Mouse (Mus musculus) embryo, embryonic 11.5 days (tissue): ENCODE results near the gene Adgrb3.
"Not testable (repeated sequence)": the region's sequence is repeated elsewhere in the genome, so short reads cannot be mapped to it uniquely, and the experiment has no call there.

ENCODE experiments used
- DNase-seq: peaks from one replicate; pipeline ENCODE4 v3.0.0-alpha.2; 2012; ENCODE audit warnings: low read depth, low spot score

Gene Adgrb3

DNA sequence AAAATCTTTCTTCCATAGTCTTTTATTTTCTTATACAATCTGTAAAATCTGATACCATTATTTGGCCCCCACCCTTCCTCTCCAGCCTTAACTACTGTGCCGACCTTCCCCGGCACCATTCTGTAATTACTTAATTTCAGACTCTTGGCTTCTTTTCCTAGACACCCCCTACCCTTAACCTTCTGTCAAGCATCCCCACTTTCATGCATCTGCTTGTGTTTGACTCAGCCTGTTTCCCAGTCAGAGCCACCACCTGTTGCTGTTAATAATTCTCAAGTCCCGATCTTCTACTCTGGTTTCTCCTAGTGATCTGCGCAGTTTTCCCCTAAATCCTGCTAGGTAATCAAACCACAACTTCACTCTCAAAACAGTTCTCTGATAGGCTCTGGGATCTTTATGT lies 83.9 kb downstream of the Adgrb3 start:
- no peak for DNase-seq

DNA sequence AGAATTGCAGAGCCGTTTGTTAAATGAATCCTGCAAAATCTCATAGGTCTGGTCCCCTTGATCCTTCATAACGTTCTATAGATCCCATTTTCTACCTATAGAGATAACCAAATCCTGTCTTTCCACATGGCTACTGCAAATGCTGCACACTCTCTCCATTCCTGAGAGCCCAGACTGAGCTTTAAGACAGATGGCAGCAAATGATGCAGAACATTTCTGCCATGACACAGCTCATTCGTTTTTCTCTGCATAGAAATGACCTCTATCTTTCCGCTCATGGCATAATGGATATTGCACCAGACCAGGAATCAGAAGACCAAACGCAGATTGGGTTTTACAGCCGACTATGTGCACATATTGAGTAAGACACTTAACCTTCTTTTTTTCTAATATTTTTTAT lies 84.8 kb downstream of the Adgrb3 start:
- no peak for DNase-seq

DNA sequence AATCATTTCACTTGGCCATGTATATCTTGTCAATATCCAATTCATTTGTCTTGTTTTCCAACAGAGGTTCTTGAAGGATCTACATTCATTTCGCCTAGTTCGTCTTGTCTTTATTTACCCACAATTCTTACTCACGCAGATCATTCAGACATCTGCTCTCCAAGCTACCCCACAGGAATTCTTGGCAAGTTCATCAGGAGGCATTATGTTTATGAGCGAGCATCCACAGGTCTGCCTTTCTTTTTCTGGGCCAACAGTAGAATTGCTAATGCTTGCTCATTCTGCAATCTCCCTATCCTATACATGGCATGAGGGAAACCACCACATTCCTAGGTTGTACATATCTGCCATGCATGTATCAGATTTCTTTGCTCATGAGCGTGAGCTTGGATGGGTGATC lies 99.7 kb downstream of the Adgrb3 start:
- DNase-seq: no peak

DNA sequence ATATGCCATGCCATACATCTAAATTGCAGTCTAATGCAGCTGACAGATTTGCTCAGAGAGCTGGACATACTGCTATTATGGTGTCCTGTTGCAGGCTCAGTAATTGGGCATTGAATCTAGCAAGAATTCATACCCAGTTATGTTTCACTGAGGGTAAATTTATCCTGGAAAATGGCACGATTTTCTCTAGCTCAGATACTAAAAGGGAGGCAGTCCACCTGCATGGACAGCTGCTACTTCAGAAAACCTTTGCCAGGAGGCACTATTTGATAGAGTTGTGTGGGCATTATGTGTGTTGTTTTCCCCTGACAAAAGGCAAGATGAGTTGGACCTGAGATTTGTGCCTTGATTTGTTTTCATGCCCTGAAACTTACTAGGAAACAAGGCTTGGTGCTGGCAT lies 118.0 kb downstream of the Adgrb3 start:
- no peak for DNase-seq

DNA sequence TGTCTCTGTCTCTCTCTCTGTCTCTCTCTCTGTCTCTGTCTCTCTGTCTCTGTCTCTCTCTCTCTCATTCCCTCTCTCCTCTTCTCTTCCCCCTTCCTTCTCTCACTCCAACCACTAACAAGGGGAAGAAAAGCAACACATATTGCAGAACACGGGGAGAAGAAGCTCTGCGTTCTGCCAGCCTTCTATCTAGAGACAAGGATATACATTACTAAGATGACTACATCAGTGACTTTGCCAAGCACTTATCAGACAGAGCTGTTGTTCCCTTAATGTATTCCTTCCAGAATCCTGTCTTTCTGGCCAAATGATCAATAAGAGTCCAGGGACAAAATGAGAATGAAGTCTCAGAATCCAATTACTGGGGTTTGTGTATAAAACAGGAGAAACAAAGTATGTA lies 123.2 kb downstream of the Adgrb3 start:
- no peak for DNase-seq

DNA sequence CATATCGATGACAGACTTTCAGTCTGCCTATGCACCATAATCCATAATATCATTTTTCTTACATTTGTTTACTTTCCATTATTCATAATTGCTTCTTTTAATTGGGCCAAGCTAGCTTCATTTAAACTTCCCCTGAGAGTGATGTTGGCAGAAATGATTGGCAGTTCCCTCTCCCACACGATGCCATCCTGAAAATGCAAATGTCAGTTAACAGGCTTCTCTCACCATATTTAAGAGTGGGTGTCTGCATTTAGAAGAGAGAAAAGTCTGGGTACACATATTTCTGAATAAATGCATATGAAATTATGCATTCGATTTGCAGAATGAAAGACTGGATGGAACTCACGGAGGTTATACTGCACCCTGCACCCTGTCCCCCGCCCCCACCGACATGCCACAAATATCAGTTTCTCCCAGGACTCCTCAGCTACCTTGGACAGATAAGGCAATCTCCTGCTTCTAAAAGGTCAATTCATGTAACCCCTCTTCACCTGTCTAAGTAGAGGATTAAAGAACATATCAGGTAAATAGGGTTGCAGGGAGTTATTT lies 130.7 kb downstream of the Adgrb3 start:
- no peak for DNase-seq

DNA sequence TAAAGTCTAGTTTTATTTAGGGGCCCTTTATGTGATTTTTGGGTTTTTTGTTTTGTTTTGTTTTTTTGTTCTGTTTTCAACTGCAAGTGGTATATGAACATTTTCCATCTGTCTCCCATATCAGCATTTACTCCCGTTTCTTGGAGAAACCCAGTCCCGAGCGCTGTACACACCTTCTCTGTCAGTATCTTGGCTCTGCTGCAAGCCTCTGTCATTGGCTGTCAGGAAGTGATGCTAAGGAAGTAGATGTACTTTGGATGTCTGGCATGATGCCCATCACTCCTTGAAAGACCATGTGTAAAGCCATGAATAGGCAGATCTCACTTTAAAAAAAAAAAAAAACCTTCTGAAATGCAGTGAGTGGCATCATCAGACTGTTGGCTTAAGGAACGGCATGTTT lies 132.3 kb downstream of the Adgrb3 start:
- DNase-seq: no peak

DNA sequence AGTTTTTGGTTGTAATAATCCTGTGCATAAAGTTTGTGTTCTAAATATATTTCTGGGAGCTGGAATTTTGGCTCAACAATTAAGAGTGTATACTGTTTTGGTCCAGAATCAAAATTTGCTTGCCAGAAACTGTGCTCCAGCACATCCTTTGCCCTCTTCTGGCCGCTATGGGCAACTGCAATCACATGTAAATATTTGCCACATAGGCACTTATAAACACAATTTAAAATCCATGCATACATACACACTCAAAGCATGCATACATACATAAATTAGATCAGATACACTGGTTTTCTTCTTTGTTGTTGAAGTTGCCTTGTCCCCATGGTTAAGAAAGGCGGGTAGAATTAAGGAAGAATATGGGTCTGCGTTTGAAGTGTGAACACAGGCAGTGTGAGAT lies 132.7 kb downstream of the Adgrb3 start:
- DNase-seq: no peak

DNA sequence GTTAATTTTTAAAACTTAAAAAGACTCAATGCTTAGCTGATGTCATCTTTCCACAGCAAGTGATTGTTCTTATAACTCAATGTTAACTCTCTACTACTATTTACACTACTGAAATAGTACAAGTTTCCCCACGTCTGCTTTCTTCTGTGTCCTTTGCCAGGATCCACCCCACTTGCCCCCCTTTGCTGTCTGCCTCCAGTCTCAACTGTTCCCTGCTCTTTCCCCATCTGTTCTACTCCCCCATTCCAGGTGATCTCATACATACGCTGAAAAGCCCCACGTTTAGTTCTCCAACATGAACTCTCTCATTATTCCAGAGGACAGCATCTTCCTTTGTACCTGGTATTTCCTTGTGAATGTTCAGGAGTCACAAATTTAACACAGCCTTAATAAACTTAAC lies 147.4 kb downstream of the Adgrb3 start:
- no peak for DNase-seq

DNA sequence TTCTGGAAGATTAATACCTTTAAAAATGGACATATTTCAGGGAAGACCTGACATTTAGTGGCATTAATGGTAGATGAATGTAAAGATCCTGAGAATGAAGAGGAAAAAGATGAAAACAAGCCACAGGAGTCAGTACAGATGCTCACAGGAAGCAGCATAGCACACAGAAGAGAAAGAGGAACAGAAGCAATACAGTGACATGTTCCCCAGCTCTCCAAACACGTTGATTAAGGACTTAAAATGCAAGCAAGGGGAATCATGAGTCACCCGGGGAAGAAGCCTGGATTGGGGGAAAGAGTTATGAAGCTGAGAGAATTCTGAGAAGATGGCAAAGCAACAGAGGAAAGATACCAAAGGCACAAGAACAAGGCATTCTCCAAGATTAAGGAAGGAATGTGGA lies 149.9 kb downstream of the Adgrb3 start:
- no peak for DNase-seq

DNA sequence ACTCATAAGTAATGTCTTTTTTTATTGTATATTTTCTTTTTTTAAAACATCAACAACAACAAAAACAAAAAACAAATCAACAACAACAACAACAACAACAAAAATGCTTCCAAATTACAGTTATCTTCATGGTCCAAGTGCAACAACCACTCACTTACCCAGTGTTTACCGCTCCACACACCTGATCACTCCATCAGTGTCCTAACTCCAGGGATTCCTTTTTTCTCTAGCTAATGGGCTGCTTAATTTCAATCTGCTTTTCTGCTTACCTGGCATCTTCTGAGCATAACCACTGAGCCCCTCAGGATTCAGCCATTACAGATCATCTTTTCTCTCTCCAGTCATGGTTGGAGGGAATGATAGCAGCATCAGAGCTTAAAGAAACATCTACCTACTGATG lies 176.8 kb downstream of the Adgrb3 start:
- no peak for DNase-seq

DNA sequence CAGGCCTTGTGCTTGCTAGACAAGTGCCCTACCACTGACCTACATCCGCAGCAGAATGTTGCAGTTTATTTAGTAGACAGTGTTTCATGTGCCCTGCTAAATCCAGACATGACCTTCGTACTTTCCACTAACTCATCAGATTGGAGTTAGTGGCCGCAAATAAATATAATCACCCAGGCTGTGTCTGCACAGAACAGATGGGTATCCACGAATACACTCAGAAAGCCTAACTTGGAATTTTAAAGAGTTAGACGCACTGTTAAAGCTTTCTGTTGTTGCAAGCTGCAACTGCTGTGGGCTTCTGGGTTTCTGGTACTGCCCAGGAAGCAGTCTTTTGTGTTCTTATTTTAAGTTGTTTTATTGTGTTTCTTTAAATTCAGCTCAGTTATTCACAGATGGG lies 185.3 kb downstream of the Adgrb3 start:
- DNase-seq: no peak

DNA sequence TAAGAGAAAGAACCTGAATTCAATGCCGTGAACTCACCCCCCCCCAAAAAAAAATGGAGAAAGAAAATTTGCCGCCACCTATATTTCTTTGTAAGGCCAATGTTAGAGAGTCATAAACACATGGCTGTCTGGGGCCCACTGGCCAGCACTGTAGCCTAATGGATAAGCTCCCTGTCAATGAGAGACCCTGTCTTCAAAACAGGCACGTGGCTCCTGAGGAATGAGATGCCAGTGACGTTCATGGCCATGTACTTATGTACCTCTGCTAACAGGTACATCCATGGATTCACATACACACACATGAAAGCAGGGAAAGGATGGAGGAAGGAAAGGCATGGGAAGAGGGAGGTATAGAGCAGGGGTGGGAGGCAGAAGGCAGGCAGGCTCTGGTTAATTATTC lies 208.0 kb downstream of the Adgrb3 start:
- no peak for DNase-seq

DNA sequence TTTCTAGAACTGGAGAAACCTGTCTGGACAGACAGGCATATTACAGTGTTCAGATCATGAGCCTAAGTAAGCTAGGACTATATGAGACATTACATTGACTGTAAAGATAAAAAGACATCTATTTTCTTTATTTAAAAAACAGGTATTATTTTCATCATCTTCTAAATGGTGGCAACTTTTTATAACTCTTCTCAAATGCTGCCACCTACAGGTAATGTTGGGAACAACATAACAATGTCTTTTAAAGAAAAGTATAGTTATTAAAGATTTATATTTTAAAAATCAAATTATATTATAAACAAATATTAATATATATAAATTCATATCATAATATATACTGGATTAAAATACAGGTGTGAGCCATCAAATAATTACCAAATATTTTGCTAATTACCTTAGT lies 212.6 kb downstream of the Adgrb3 start:
- peak; percentile 5 for DNase-seq

DNA sequence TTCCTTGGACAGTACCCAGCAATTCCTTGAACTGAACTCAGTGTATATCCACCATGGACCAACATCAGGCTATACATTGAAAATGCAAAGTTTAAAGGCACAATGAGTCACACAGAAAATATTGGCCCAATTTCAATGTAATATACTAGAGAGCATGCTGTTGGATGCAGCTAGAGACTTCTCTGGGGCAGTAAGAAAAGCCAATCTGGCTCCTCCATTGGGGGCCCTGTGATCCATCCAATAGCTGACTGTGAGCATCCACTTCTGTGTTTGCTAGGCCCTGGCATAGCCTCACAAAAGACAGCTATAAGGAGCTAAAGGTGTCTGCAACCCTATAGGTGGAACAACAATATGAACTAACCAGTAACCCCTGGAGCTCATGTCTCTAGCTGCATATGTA lies 218.7 kb downstream of the Adgrb3 start:
- not testable (repeated sequence) for DNase-seq

DNA sequence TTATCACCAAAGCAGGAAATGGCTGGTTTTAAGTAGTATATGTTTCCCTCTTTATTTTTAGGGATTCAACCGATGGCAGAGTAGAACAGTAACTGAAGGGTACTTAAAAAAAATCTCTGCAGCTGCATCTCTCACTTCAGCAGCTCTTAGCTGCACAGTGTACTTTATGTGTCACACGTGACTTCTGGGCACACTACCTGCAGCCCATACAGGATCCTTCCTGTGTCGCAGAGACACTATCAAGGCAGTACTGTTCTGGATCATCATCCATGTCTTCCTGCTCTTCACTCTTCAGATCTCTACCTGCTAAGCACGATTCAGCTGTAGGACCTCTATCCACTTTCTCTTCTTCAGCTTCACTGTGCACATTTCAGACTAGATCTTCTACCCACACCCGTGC lies 230.6 kb downstream of the Adgrb3 start:
- no peak for DNase-seq

DNA sequence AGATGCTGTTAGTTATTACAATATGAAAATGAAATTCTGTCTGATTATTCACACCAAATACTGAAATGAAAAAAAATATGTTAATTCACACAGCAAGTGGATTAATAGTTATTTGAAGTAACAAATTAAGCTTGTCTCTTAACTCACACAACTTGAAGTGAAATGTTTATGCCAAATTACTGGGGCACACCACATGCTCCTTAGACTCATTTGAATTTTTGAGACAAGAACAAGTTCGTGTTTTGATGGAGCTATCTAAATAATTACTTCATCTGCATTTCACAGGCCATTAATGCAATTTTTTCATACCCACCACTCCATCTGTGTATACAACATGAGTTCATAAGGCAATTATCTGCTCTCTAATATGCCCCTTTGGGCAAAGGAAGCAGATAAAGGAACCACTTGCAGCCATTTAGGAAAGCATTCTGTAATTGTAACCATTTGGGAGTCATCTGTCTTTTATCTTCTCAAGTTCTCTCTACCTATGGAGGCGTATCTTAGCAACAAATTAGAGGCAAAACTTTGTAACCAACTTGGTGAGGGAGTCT lies 240.9 kb downstream of the Adgrb3 start:
- no peak for DNase-seq

DNA sequence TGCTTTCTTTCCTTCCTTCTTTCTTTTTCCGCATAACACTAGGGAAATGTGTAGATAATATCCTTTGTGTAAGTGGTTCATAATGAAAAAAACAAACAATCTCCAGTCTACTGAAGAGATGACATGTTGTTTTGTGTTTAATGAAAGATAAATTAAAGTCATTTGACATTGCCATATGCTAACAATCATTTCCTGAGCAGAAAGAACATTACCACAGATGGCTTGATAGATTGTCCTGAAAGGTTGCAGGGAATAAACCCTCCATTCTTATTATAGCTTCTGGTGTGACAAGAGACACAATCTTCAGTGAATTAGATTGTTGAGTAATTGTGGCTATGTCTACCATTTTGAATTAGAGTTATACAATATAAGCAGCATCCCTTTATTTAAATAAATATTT lies 247.8 kb downstream of the Adgrb3 start:
- DNase-seq: no peak

DNA sequence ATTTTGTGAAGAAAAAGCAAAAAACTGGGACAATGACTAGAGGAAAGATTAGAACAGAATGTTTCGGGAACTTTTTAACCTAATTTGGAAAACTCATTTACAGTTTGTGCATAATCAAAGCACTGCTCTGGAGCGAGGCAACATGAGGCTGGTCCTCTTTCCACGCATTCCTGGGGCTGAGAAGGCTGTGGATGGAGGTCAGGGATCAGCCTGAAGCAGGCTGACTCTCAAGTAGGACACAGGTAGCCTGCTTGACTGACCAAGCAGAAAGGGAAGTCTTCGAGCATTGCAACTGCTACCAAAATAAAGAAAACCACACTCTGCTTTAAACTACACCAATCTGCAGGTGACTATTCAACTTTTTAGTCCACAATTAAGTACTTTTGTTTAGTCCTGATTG lies 251.7 kb downstream of the Adgrb3 start:
- DNase-seq: no peak

DNA sequence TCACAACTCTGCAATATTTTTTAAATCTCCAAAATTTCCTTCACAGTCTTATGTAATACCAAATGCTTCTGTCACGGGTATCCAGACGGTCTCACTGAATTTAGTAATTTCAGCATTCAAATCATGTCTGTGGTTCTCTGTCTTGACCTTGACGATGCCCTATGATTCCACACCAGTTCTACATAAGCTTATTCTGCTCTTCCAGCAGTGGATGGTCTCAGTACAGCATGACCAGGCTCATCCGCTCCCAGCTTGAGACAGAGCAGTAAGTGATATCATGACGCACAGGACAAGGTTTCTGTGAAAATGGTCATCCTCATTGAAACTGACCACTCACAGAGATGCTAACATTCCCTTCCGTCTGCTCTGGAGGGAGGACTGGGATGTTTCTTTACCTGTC lies 252.9 kb downstream of the Adgrb3 start:
- DNase-seq: no peak

DNA sequence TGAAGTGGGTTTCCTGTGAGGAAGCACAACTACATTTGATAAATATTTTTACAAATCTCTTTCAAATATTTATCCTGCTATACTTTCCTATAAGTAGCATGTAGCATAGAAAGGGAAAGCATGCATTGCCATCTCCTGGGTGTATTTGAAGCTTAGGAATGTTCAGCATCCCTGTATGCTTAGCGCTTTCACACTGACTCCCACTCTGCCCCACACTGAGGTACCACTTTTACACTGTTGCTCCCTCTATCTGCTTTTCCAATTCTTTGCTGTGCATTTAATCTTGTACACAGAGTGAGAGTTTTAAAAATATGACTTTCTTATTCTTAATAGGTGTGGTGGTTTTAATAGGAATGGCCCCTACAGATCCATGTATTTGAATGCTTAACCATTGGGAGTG lies 261.4 kb downstream of the Adgrb3 start:
- no peak for DNase-seq

DNA sequence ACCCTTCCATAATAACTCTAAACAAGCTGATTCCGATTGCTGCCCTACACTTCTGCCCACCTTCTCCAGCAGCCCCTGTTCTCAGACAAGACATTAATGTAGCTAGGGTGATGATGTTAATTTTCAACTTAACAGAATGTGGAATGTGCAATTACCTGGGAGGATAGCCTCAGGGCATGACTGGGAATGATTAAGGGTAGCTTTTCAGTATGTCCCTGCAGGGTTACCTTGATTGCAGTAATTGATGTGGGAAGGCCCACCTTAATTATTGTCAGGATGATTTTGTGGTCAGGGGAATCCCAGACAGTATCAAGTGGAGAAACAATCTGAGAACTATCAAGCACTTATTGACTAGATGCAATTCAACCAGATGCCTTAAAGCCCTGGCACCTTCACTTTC lies 283.4 kb downstream of the Adgrb3 start:
- DNase-seq: no peak

DNA sequence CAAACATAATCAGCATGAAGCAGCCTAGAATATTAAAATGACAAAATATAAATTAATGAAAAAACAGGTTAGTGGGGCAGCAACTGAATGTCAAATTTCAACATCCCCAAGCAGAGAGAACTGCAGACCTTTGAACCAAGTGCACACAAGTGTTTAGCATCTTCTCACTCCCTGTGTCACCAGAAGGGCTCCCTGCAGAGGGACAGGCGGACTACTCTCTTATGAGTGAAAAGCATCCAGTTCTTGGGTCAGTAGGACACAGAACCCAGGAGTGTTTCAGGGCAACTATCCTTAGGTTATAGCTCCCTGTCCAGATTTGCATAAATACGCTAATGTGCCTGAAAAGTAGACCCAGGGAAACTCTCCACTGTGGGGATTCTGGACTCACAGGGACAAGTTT lies 285.6 kb downstream of the Adgrb3 start:
- no peak for DNase-seq

DNA sequence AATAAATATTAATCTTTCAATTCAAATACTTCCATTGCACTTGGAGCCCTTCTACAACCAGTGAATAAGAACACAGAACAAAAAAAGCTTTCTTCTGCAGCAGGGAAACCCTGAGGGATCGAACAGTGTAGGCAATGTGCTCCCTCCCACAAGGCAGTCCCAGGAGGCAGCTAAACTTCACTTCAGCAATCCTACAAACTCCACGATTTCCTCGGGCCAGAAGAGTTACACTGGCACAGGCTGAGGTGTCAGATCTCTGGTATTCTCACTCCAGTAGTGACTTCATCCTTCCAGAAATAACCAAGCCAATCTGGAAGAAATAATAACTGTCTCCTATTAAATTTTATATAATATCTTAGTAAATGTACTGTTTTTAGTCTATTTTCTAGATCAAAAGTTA lies 286.6 kb downstream of the Adgrb3 start:
- no peak for DNase-seq
